Mouse (Mus musculus) lung, postnatal 36 days (tissue): ENCODE data around the gene Rap1gap2.

ENCODE experiments used
- DNase-seq: peaks from one replicate; pipeline ENCODE4 v3.0.0; 2022; ENCODE audit warnings: mixed read lengths

The Rap1gap2 gene

DNA sequence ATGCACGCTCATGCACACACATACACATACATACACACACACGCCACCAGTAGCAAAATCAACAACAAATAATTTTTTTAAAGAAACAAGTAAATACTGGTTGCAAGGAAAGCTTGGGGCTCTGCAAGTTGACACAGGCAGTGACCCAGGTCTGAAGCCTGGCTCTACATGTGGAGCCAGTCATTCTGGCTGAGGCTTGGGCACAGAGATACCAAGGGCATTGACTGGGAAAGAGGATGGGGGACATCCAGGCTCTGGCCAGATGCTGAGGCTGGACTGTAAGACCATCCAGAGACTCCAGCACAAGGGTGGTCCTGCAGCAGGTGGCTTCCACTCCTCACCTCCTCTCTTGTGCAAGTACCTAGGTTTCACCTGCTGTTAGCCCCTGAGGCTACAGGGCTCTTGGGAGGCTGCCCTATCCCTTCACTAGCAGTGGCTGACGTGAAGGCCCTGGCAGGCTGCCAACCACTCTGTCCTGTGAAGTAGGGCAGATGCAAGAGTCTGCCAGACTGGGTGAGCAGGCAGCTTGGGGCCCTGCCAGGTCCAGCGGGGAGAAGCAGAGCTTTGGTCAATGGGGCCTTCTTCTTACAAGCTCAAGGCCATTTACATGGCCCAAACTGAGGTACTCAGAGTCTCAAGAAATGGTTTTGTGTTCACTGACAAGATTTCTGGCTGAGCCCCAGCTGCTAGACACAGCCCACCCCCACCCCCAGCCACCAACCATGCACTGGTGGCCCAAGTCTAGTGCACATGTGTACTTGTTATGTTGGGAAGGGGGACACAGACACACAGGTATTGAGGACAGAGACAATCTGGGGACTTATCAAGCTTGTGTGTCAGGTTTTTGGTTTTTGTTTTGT, 201.9 kb downstream of the Rap1gap2 start:
- peak; percentile 91 for DNase-seq

DNA sequence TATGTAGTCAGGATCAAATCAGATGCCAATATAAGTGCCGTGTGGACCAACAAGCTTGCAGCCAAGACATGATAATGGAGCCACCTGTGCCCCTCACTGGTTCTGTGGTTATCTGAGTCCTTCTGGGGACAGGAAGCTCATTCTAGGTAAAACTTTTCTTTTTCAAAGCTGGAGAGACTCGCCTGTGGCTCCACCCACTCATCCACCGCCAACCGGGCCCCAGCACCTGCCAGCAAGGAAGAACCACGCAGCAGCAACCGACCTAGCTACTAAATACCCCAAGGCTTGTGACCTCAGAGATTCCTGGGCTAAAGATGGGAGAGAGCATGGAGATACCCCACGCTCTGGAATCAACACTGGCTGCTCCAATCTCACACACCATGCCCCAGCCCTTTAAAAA, 205.5 kb downstream of the Rap1gap2 start:
- no peak for DNase-seq

DNA sequence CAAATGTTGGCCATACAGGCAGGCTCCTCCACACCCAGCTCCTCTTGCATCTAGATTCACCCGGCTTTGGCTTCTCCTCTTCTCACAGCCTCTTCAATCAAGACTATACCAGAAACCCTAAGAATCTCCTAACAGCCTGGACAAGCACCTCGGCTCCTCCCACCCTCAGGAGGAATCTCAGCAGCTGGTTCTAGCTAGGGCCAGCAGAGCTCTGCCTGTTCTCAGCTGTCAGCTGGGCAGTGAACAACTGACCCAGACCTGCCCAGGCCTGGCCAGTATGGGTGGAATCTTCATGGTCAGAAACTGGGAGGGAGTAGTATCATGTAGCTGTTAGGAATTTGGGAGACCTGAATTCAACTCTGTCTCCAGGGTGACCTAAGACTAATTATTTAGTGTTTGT, 206.5 kb downstream of the Rap1gap2 start:
- DNase-seq: peak; percentile 7

DNA sequence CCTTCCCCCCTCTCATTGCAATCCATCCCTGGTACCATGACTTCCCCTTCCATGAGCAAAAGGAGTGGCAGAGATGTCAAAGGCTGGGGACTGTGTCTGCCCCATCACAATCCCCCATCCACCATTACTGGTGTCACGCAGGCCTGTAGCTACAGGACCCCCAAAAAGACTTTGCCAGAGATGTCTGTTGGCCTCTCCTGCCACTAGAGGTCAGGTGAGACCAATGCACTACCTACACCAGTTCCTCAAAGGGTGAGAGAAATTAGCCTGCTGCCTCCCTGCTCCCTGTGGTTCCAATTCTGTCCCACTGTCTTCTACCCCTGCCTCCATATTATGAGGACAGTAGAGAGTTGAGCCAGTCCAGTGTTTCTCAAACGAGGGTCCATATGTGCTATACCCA, 208.6 kb downstream of the Rap1gap2 start:
- DNase-seq: peak; percentile 14

DNA sequence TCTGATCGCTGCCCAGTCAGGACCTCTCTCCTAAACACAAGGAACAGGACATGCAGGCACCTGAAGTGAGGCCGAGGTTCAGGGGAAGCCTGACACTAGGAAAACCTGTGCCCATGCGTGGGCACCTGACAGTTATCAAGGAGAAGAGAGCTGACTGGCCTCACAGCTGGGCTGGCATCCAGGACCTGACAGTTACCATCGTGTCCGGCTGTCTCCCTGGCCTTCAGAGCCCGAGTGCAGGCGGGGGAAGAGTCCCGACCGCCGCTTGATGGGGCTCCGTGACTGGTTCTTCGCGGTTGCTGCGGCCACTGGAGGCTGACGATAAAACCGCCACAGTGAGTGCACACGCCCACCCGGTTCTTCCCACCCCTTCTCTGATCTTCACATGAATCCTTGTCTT, 215.1 kb downstream of the Rap1gap2 start:
- DNase-seq: no peak

DNA sequence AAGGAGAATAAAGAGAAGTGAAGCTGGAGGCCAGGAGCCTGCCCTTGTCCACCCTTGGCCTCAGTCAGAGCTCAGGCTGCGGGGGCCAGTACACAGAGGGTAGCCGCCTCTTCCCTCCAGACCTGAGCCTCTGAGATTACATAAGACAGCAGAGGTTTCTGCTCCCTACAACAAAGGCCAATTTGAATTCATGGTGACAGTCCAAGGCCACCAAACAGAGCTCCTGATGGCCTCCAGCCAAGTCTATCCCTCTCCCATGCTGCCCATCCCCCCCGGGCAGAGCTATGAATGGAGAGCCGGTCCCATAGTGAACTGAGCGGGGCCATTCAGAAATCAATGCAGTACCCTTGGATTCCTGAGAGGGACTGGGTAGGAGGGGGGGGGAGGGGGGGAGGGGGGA, 217.2 kb downstream of the Rap1gap2 start:
- no peak for DNase-seq

DNA sequence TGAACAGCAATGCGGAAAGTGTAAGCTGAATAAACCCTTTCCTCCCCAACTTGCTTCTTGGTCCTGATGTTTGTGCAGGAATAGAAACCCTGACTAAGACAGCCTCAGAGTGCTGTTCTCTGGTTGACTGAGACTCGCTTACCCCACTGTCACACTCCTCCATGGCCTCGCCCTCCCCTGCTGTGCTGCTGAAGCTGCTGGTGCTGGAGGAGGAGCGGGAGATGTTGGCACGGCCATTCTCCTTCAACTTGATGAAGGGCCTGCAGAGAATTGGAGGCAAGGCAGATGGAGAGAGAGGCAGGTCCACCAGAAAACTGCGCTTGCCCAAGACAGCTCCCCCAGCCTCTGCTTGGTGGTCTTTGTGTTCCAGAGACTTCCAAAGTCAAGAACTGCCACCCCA, 217.8 kb downstream of the Rap1gap2 start:
- no peak for DNase-seq

DNA sequence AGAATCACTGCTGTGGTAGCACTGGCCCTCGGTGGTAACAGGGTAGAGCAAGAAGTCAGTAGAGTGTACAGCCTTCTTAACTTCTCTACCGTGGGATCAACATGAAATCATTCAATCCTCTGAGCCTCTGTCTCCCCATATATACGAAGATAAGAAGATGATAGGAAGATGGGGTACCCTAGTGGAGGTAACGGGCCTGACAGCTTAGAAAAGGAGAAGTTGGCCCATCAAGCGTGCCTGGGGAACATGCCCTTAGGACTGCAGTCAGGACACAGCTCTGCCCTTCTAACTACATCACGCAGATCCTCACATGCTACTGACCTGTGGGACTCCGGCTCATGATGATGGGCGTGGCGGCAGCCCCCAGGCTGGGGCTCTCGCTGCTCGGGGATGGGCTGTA, 218.8 kb downstream of the Rap1gap2 start:
- no peak for DNase-seq

DNA sequence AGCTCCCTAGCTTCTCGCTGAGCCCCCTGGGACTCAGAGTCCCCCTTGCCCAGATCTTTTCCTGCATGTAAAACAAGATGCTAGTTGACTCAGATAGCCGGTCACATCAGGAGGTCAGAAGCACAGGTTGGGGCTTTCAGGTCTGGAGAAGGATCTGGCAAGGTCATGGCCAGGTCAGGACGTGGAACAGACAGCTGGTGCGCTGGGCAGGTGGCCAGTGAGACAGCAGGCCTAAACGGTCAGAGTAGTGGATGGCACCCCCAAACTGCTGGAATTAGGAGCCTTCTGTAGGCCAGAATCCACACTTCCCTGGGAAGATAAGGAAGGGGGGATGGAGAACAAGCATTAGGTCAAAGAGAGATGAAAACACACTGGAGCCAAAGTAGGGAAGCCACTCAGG, 223.5 kb downstream of the Rap1gap2 start:
- DNase-seq: no peak

DNA sequence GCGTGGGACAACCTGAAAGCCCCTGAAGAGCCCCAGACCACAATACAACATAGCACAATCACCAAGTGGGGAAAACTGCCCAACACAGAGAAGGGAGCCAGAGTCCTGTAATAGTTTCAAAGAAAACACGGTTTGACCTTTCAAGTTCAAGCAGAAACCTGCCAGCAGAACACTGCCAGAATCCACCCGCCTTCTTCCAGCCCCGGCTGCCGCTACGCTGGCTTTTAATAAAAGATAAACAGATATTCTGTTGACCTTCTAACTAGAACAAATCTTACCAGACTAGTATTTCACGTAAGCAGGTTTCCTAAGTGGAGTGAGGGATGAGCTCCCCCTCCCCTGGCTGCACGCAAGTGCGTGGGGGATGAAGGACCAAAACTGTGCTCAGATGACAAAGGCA, 225.0 kb downstream of the Rap1gap2 start:
- peak; percentile 4 for DNase-seq

DNA sequence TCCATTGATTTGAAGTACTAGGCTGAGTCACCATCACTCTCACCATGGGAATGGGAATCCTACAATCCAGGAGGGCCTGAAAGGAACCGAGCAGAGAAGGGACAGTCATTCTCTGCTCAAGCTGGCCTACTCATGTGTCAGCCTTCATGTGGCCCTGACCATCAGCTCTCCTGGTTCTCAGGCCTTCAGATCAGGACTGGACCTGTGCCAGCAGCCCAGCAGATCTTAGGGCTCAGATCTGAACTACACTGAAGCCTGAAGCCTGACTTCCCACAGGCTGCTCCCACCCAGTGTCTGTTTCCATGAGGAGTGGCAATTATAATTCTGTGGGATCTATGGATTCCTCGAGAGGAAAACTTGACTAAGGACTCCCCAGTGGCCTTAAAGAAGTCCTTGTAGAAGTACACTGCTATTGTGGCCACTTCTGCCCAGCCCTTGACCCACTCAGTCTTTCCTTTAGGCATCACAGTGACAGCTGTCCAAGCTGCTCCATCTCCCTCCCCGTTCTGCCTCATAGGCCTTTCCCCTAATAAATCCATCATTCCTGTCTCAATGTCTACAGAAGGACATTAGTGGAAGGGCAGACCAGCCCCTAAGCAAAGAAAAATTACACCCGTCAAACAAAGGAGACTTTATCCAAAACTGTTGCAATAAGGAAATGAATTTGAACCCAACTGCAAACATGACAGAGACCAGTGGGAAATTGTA, 231.4 kb downstream of the Rap1gap2 start:
- no peak for DNase-seq

DNA sequence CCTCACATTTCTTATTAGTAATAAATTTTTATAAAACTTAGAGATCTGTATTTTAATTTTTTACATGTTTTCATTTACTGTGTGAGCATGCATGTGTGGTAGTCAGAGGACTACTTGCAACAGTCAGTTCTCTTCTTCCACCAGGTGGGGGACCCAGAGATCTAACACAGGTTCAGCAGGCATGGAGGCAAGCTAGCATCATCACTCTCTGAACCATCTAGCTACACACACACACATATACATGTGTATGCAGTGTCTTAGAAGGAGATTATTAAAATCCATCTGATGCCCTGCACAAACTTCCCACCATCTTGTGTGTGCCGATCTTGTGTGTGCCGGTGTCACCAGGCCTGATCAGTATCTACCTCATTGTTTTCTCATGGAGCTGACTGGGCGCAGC, 233.9 kb downstream of the Rap1gap2 start:
- peak; percentile 26 for DNase-seq

DNA sequence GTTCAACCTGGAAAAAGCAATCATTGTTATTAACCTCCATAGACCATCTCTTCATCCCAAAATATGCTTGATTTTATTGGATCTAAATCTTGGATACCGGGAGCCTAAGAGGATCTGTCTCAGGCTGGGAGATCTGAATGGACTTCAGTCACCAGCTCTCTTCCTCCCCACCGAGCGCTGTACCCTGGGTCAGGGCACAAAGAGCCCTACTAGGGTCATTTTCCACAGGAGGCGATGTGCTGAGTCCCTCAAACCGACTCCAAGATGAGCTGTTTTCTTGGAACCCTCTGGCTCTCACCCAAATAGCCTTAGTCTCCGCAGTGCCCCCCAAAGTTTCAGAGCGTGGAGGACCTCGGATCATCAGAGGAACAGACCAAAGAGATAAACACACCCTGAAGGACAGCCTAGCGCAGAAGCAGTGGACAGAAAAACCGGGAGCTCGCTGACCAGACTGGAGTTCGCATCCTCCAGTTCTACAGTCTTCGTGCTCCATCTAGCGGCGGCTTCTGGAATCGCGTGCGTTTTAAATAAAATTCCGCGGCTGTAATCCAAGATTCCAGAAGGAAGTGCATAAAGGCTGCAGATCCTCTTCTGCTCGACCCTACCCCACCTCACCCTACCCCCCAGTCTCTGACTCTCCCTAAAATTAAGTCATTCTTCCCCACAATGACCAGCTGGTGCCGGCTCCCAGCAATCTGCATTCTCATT, 239.2 kb downstream of the Rap1gap2 start:
- peak; percentile 78 for DNase-seq

DNA sequence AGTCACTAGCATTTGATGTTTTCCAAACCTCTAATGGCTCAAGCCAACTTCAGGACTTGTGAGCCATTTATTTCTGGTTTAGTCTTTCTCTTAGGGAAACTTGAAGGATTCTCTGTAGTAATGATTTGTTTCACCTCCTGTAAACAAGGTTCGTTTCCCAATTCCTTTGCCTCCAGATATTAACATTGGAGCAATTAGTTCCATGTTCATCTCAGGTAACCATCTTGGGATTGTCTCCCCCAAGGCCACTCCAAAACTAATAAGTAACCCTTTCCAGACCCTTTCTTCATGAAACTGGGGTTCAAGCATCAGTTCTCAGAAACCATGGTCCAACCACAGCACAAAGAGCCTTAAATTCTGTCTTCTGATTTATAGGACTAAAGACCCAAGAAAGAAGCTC, 248.9 kb downstream of the Rap1gap2 start, which contains the start of gene Olfr412:
Gene Olfr412, plus strand, starts transcription at position 301 of the 400 bp plus-strand sequence.
- DNase-seq: no peak

DNA sequence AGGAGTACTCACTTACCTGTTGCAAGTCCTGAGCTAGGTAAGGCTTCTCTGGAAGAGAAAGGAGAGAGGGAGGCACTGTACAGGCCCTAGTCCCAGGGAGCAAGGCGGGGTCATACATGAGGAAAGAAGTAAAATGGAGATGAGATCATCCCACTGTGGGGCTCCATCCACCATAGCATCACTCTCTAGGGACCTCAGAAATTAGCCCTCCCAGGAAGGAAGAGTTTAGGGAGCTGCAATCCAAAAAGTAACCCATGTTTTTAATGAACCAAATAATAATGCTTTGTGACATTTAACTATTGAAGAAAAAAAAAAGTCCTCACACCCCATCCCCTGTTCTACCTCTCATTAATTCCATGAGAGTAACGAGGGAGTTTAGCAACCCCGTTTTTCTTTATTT, 258.2 kb downstream of the Rap1gap2 start, which contains the start of gene Olfr411:
Gene Olfr411, minus strand, starts transcription at position 101 of the 400 bp plus-strand sequence.
- no peak for DNase-seq

DNA sequence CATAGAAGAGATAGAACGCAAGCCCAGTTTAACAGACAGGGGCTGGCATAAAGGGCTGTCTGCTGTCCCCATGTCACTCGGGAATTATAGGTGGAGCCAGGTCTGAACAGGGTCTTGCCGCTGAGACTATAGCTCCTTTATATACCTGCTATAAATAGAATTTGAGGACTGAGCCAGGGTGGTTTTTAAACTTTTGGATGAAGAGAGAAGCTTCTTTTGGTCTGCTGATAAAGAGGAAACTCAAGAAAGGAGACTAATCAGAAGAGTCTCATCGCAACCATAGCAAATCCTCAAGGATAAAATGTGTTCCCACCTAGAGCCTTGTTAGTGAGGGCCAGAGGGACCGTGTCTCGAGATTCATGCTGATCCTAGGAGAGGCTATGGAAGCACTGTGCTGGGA, 272.8 kb downstream of the Rap1gap2 start, which contains the start of gene Olfr410:
Gene Olfr410, minus strand, starts transcription at position 101 of the 400 bp plus-strand sequence.
- no peak for DNase-seq
